Mouse (Mus musculus) skeletal muscle tissue, adult 2 months (tissue): ENCODE data around the gene Opcml.

ENCODE experiments used
- DNase-seq: peaks from one replicate; pipeline ENCODE4 v3.0.0-alpha.2; 2012; ENCODE audit warnings: low read depth, low spot score

Gene Opcml

DNA sequence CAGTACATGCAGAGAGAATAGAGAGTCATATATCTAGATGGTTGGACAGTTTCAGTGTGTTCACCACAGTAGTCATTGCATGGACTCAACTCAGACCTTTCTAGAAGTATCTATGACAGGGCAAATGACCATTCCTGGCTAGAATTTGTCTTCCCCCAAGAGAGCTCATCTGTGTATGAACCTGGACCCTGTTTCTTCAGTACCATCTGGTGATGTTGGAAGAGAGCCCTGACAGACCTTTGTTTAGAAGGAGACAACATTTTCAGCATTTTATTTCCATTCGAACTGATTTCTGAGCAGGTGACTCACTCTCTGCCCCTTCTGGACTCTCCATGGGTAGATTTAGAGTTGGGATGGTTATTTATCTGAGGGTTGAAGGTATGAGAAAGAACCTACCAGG lies 827.1 kb downstream of the Opcml start:
- no peak for DNase-seq

- no peak for DNase-seq
Observed at GRCm38 (mm10) chr9:28618186-28618892, 827.8 kb downstream of the Opcml start.

- no peak for DNase-seq
Observed at GRCm38 (mm10) chr9:28621939-28622338, 831.4 kb downstream of the Opcml start.

- DNase-seq, result no peak
Observed at GRCm38 (mm10) chr9:28624870-28625269, 834.3 kb downstream of the Opcml start.

GRCm38 (mm10) chr9:28642766-28643165 lies 852.2 kb downstream of the Opcml start:
- DNase-seq, result no peak

GRCm38 (mm10) chr9:28644063-28644462 lies 853.5 kb downstream of the Opcml start:
- no peak for DNase-seq

- DNase-seq, result no peak
Observed at GRCm38 (mm10) chr9:28650089-28650488, 859.5 kb downstream of the Opcml start.

DNA sequence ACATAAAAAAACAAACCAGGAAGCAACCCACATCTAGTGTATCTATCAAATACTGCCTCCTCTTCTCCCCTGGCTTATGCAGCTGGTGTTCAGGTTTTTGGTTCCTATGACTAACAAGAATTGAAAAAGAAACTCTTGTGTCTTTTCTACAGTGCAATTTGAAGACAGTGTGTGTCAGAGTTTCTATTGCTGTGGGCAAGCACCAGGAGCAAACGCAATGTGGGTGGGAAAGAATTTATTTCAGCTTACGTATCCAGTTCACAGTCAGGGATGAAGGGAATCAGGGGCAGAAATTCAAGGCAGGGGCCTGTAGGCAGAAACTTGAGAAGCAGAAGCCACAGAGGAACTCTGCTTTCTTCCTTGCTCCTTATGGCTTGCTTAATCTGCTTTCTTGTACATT lies 869.4 kb downstream of the Opcml start:
- DNase-seq, result no peak

- DNase-seq, result no peak
Observed at GRCm38 (mm10) chr9:28662882-28663281, 872.3 kb downstream of the Opcml start.

GRCm38 (mm10) chr9:28680309-28680708 lies 889.7 kb downstream of the Opcml start:
- no peak for DNase-seq

DNA sequence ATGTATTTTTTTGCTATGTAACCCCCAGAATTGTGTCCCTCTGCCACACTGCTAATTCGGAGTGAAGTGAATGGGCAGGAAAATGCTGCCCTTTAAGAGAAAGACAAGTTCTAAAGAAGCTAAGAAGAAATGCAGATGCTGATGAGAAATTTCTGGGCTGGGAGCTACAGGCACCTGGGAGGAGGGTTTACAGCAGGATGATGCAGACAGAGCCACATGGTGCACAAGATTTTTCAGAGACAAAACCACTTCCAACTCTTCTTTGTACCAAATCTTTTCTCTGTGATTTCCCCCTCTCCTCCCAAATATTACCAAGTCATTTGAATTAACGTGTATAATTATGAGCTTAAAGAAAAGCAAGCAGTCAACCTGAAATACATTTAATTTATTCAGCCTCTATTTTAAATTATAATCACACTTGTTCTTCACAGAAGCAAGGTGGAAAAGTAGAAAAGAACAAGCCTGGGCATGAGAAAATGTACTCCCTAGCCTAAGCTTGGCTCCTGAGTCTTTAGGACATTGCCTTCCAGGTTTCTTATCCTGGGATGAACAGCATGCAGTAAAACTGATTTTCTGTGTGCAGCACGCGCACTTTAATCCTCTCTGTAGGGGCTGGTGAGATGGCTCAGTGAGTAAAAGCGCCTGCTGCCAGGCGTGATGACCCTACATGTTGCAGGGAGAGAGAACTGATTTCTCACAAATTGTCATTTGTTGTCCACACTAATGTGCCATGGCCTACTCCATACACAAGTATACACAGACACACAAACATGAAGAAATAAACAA lies 890.9 kb downstream of the Opcml start:
- no peak for DNase-seq

GRCm38 (mm10) chr9:28683951-28684470 lies 893.4 kb downstream of the Opcml start:
- DNase-seq, result no peak

- DNase-seq, result no peak
Observed at GRCm38 (mm10) chr9:28686942-28687611, 896.5 kb downstream of the Opcml start.

GRCm38 (mm10) chr9:28690134-28690533 lies 899.6 kb downstream of the Opcml start:
- DNase-seq, result no peak

DNA sequence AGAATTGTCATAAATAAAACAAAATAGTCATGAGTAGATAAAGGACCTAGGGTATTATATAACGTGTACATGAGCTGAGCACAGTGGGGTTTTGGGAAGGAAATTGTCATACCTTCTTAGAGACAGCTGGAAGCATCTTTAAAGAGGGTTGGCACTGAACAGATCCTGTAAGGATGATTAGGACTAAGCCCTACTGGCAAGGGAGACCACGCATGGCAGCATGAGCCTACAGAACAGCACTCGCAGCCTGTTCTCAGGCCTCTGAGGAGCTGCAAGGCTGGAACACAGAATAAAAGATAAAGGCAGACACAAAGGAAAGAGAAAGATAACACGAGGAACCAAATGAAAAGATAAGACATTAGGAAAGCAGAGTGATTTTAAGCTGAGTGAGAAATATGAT lies 915.2 kb downstream of the Opcml start:
- DNase-seq, result no peak

- DNase-seq, result no peak
Observed at GRCm38 (mm10) chr9:28714544-28714943, 924.0 kb downstream of the Opcml start.

GRCm38 (mm10) chr9:28720186-28720585 lies 929.6 kb downstream of the Opcml start:
- no peak for DNase-seq

GRCm38 (mm10) chr9:28731811-28732602 lies 941.4 kb downstream of the Opcml start:
- DNase-seq, result no peak

GRCm38 (mm10) chr9:28737955-28738354 lies 947.4 kb downstream of the Opcml start:
- no peak for DNase-seq

GRCm38 (mm10) chr9:28738451-28738860 lies 947.9 kb downstream of the Opcml start:
- DNase-seq, result no peak

DNA sequence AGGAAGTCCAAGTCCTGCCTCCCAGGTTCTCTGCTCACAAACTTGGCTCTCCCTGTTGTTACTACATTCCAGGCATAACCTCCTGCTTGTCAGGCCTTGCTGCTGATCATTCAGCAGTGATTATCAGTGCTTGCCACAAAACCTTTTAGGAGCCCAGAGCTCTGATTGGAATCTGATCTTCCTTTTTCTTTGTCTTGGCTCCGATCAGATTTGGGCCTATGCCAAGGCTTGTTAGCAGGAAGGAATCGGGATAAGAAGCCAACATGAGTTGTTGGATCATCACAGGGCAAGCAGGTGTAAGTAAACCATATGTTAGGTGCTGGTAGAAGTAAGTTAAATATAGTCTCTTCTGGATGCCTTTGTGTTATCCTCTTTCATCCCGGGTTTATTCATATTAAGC lies 954.2 kb downstream of the Opcml start:
- DNase-seq, result no peak
